Mouse (Mus musculus) T-helper 2 cell (primary cell): Measurements from ENCODE around the gene Cand2.

Source experiments
- in situ Hi-C: fragments of 300-600 bp; cut with MboI, MseI; formaldehyde crosslinking; loops from one replicate; pipeline ENCODE4 v1.15.1; 2025; ENCODE audit warnings: high pct_unique_total_duplicates

Cand2 gene

GRCm38 (mm10) chr6:115830779-115831601 lies 56.7 kb downstream of the Cand2 start:
- in situ Hi-C loops = no loop called here

- in situ Hi-C loops = no loop called here
Measured at GRCm38 (mm10) chr6:115832152-115832850, 58.0 kb downstream of the Cand2 start.

GRCm38 (mm10) chr6:115833861-115834260 lies 59.5 kb downstream of the Cand2 start:
- in situ Hi-C loops = no loop called here

DNA sequence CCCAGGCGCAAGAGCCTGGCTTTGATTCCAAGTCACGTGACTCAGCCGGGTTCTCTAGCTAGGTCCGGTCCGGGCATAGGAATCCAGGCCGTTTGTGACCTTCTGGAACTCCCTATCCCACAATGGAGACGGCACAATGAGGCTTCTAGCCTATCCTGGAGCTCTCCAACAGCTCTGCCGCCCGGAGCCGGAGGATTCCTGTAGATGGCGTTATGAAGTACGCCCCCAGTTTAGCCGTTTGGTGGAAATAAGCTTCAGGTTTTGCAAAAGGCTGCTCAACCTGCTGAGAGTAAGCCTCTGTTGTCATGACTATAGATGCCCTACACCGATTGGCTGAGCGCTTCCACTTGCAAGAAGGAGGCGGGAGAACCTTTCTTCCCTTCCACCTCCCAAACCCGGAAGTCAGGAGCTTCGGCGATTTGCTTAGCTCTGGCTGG lies 63.8 kb downstream of the Cand2 start, which contains the start of gene Efcab12:
Efcab12 (minus strand) TSS at position 252 of the 437 bp plus-strand sequence.
- in situ Hi-C loops = no loop called here

DNA sequence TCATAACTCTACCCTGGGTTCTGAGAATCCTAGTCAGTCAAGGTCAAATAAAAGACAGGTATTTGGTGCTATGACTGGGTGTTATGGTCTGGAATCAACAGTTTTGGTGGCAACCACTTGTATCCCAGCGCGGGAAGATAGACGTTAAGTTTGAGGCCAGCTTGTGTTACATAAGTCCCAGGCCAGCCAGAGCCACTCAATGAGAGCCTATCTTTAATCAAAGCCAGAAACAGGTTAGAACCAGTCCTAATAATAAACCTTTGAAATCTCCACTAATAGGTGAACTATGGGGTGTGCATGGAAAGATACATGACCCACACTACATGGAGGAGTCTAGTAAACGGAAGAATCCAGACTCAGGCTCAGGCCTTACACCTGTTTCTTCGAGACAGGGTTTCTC lies 64.4 kb downstream of the Cand2 start:
- in situ Hi-C loops = no loop called here

DNA sequence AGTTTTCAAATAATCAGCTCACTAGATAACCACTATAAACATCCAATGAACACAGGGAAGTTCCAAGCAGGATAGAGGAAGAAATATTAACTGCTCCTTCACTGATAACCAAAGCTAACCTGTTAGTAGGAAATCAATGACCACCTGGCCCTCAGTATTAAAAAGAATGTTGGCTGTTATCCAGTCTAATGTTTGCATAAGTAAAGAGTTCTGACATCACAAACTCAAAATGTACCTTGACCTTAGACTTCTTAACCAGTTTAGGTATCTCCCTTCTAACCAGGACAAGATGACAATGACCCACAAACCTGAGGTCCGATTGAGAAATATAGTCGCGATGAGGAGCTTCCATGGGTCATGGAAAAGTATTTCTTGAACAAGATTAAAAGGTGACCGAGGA lies 70.7 kb downstream of the Cand2 start:
- in situ Hi-C loops = no loop called here

DNA sequence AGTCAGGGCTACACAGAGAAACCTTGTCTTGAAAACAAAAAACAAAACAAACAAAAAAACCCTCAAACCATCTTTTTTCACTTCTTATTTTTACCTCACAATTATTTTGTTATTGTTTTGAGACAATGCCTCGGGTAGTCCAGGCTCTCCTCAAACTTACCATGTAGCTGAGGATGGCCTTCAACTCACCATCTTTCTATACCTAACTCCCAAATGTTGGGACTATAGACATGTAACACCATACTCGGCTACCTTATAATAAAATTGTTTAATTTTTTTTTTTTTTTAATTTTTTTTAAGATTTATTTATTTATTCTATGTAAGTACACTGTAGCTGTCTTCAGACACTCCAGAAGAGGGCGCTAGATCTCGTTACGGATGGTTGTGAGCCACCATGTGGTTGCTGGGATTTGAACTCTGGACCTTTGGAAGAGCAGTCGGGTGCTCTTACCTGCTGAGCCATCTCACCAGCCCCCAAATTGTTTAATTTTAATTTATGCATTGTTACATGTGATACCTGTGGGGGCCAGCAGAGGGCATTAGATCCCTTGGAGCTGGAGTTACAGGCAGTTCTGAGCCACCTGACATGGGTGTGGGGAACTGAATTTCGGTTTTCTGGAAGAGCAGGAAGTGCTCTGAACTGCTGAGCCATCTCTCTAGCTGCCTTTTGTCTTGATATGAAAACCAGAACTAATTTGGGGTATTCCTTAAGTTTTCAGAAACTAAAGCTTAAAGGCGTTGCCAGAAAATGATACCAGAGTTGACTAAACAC lies 72.5 kb downstream of the Cand2 start:
- in situ Hi-C loops = no loop called here

GRCm38 (mm10) chr6:115848598-115849304 lies 74.4 kb downstream of the Cand2 start:
- in situ Hi-C loops = no loop called here

- in situ Hi-C loops = no loop called here
Measured at GRCm38 (mm10) chr6:115852446-115853090, 78.2 kb downstream of the Cand2 start.

- in situ Hi-C loops = no loop called here
Measured at GRCm38 (mm10) chr6:115853091-115853813, 78.9 kb downstream of the Cand2 start, which contains the start of the genes Mbd4 and Ift122. Mbd4 (minus strand) TSS chr6:115853371. Ift122 (plus strand) TSS chr6:115853470.

DNA sequence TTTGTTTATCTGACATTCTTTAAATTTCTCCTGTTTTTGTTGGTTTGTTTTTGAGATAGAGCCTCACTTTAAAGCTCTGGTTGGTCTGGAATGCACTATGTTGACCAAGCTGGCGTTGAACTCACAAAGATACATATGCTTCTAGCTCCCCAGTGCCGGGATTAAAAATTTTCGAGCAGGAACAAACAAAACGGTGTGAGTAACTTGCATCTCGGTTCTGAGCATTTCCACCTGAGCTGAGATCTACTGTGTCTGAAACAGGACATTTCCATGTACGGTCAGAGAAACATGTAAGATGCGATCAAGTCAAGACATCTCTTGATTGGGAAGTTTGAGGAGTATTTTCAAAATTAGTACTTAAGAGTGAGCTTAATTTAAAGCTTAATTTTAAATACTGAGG lies 79.6 kb downstream of the Cand2 start:
- in situ Hi-C loops = no loop called here

DNA sequence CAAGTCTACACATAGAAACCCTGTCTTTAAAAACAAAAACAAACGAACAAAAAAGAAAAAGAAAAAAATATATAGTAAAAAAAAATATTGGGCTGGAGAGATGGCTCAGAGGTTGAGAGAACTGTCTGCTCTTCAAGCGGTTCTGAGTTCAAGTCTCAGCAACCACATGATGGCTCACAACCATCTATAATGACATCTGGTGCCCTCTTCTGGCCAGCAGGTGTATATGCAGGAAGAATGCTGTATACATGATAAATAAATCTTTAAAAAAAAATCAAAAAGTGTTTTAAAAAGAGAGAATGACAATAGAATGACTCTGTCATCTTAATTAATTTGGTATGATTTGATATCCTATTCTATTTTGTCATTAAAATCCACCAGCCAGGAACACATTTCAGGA lies 80.1 kb downstream of the Cand2 start:
- in situ Hi-C loops = no loop called here
